Mouse (Mus musculus) kidney, embryonic 16.5 days (tissue): Measurements from ENCODE around the gene Nop9. TPM values are rescaled to one million over a fixed set of nuclear protein-coding genes. Genes with fewer than 3 reads are reported as not detected.
A peak's percentile ranks its signal among the peaks of the same experiment; 100 is the strongest.

ENCODE experiments used
- ATAC-seq: fragments of 200-750 bp; cut with Nextera tagmentation; 2 replicates; pipeline ENCODE4 v1.8.0; 2017; ENCODE audit warnings: moderate TSS enrichment; ENCODE audit not compliant: low FRiP score, low TSS enrichment
- H3K27ac ChIP-seq: fragments of 300-500 bp; sonication (generic); 2 replicates; pipeline ENCODE4 v1.5.1; 2014; ENCODE audit warnings: low read length
- H3K27me3 ChIP-seq: fragments of 300-500 bp; sonication (generic); 2 replicates; pipeline ENCODE4 v1.6.1; 2014; ENCODE audit warnings: low read length, control low read depth, mixed read lengths; ENCODE audit not compliant: insufficient read depth
- H3K36me3 ChIP-seq: fragments of 300-500 bp; sonication (generic); 2 replicates; pipeline ENCODE4 v1.6.1; 2014; ENCODE audit warnings: low read length, control low read depth, mixed read lengths; ENCODE audit not compliant: insufficient read depth
- H3K4me1 ChIP-seq: fragments of 300-500 bp; sonication (generic); 2 replicates; pipeline ENCODE4 v1.6.1; 2014; ENCODE audit warnings: low read length, control low read depth, mixed read lengths; ENCODE audit not compliant: insufficient read depth
- H3K4me2 ChIP-seq: fragments of 300-500 bp; sonication (generic); replicated peaks from 2 replicates; pipeline ENCODE4 v1.6.1; 2014; ENCODE audit warnings: low read depth, low read length
- H3K4me3 ChIP-seq: fragments of 300-500 bp; sonication (generic); 2 replicates; pipeline ENCODE4 v1.5.1; 2014; ENCODE audit warnings: mild to moderate bottlenecking, low read length
- H3K9ac ChIP-seq: fragments of 300-500 bp; sonication (generic); replicated peaks from 2 replicates; pipeline ENCODE4 v1.6.1; 2014; ENCODE audit warnings: low read length
- H3K9me3 ChIP-seq: fragments of 300-500 bp; sonication (generic); 2 replicates; pipeline ENCODE4 v1.6.1; 2016; ENCODE audit warnings: low read length, control low read depth
- WGBS: fragments of 180-500 bp; shearing (Covaris S2); extraction: QIAGEN DNeasy Blood & Tissue Kit; methylation state at CpG from one replicate; pipeline ENCODE4 v1.1.7; 2014; 5-methylcytosine and 5-hydroxymethylcytosine counted together
- polyA plus RNA-seq: library from polyadenylated mRNA; unstranded; fragments of >200 nt; fragmentation: Nextera tagmentation; extraction: Ambion mirVana; gene quantifications from 2 replicates; pipeline ENCODE4 v1.2.1, GENCODE M21; 2015

Nop9 gene
- polyA plus RNA-seq, 1 experiment from 2014 or later, result 41.9 TPM

DNA sequence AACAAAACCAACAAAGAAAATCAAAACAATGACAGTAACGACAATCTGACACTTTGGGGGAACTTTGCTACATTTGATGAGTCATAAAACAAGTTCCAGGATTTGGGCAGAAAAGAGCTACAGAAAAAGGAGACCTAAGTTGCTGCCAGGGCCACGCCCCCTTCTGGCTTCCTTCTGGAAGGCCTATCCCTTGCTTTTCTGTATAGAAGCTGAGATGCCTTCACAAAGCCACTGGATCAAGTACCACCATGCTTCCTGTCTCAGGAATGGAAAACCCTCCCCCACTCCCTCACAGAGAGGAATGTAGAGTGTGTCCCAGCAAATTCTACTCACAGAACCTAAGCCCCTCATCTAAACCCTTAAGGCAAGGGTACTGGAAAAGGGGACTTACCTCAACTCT is 48.5 kb downstream of the Nop9 start:
- Histone ChIP-seq H3K9me3 (no peaks in the 10 kb centered on the region), H3K9ac (no peak overlapping the region), H3K27me3 (no peaks in the 10 kb centered on the region), H3K27ac (no peak overlapping the region), H3K4me1 (no peaks in the 10 kb centered on the region), H3K4me2 (no peak overlapping the region), H3K36me3 (no peaks in the 10 kb centered on the region), H3K4me3 (no peak overlapping the region)
- no peak for ATAC-seq
- 72% methylated on average over 2 of the region's 2 CpGs for WGBS

DNA sequence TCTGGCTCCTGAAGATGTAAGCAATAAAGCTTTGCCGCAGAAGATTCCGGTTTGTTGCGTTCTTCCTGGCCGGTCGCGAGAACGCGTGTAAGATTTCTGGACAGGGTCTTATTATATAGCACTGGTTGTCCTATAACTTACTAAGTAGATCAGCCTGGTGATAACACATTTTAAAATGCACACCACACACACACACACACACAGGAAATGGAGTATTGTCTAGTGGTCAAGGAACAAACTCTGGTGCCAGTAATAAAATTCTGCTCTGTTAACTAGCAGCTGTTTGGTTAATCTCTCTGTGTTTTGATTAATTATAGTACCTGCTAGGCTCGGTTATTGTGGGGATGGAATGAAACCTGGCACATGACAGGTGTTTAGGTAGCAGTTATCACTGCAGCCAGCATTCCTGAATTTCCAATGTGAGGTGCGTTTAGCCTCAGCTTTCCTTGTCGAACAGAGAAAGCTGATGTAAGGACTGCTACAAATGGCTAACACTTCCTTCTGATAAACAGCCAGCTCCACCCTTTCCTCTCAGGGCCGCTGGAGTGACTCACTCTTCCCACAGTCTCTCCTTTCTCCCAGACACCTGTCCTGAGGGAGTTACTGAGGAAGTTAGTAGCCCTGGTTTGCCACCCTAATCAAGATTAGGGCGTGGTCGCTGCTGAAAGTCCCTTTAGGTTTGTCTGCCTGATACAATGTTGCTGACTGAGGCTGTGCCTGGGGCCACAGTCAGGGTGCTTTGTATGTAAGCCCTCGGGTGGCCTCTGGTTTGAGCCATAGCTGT is 50.1 kb downstream of the Nop9 start:
- Histone ChIP-seq H3K9me3 (no peaks in the 10 kb centered on the region), H3K27ac (peak overlapping the region; percentile 30; the same call in 1 of the 2 replicates), H3K9ac (no peak overlapping the region), H3K27me3 (no peaks in the 10 kb centered on the region), H3K4me3 (no peak overlapping the region), H3K36me3 (no peaks in the 10 kb centered on the region), H3K4me2 (no peak overlapping the region), H3K4me1 (no peaks in the 10 kb centered on the region)
- no peak for ATAC-seq
- 71% methylated on average over 15 of the region's 15 CpGs for WGBS

Other genes with a start within 250 kb of the Nop9 start
- 0.21 and 0.46 TPM in 2 replicates for gene Cpne6, start 235.2 kb upstream of the Nop9 start, polyA plus RNA-seq
- gene Nrl, start 220.7 kb upstream of the Nop9 start, polyA plus RNA-seq, result not detected in 2 replicates
- 64.2 and 66.0 TPM in 2 replicates for gene Pck2, start 205.4 kb upstream of the Nop9 start, polyA plus RNA-seq
- gene Dcaf11, start 185.7 kb upstream of the Nop9 start, polyA plus RNA-seq, result 117 TPM in 2 replicates
- 1.2 and 1.6 TPM in 2 replicates for gene A730061H03Rik, start 185.3 kb upstream of the Nop9 start, polyA plus RNA-seq
- gene Fitm1, start 170.1 kb upstream of the Nop9 start, polyA plus RNA-seq, result 4.5 and 4.6 TPM in 2 replicates
- gene Psme1, start 167.6 kb upstream of the Nop9 start, polyA plus RNA-seq, result 156 and 168 TPM in 2 replicates
- 9.3 and 9.5 TPM in 2 replicates for gene Emc9, start 160.4 kb upstream of the Nop9 start, polyA plus RNA-seq
- gene Psme2, start 154.6 kb upstream of the Nop9 start, polyA plus RNA-seq, result 207 and 226 TPM in 2 replicates
- 21.3 and 26.2 TPM in 2 replicates for gene Rnf31, start 154.0 kb upstream of the Nop9 start, polyA plus RNA-seq
- gene Irf9, start 142.1 kb upstream of the Nop9 start, polyA plus RNA-seq, result 16.8 and 17.7 TPM in 2 replicates
- gene Rec8, start 127.7 kb upstream of the Nop9 start, polyA plus RNA-seq, result 23.0 and 24.2 TPM in 2 replicates
- gene Ipo4, start 109.7 kb upstream of the Nop9 start, polyA plus RNA-seq, result 120 and 130 TPM in 2 replicates
- gene Gm49378, start 107.8 kb upstream of the Nop9 start, polyA plus RNA-seq, result 1.5 and 1.6 TPM in 2 replicates
- 137 and 139 TPM in 2 replicates for gene Tm9sf1, start 101.9 kb upstream of the Nop9 start, polyA plus RNA-seq
- gene Tssk4, start 95.5 kb upstream of the Nop9 start, polyA plus RNA-seq, result 1.1 and 1.3 TPM in 2 replicates
- 59.8 and 61.0 TPM in 2 replicates for gene Mdp1, start 85.2 kb upstream of the Nop9 start, polyA plus RNA-seq
- gene Gmpr2, start 73.8 kb upstream of the Nop9 start, polyA plus RNA-seq, result 74.1 and 74.2 TPM in 2 replicates
- 514 and 521 TPM in 2 replicates for gene Nedd8, start 73.6 kb upstream of the Nop9 start, polyA plus RNA-seq
- gene Tinf2, start 63.9 kb upstream of the Nop9 start, polyA plus RNA-seq, result 43.9 and 44.5 TPM in 2 replicates
- 2.9 and 3.0 TPM in 2 replicates for gene Tgm1, start 31.8 kb upstream of the Nop9 start, polyA plus RNA-seq
- 43.3 and 46.2 TPM in 2 replicates for gene Rabggta, start 23.4 kb upstream of the Nop9 start, polyA plus RNA-seq
- gene Dhrs1, start within 50 bp of the Nop9 start, polyA plus RNA-seq, result 112 and 119 TPM in 2 replicates
- 21.1 and 21.3 TPM in 2 replicates for gene Cideb, start 12.8 kb downstream of the Nop9 start, polyA plus RNA-seq
- 0.41 and 0.45 TPM in 2 replicates for gene Ltb4r2, start 15.7 kb downstream of the Nop9 start, polyA plus RNA-seq
- 0.54 and 0.92 TPM in 2 replicates for gene Ltb4r1, start 20.3 kb downstream of the Nop9 start, polyA plus RNA-seq
- 16.7 and 19.7 TPM in 2 replicates for gene Adcy4, start 38.4 kb downstream of the Nop9 start, polyA plus RNA-seq
- gene Ripk3, start 43.2 kb downstream of the Nop9 start, polyA plus RNA-seq, result 39.3 and 43.4 TPM in 2 replicates
- 38.2 and 38.7 TPM in 2 replicates for gene Nfatc4, start 77.5 kb downstream of the Nop9 start, polyA plus RNA-seq
- gene Nynrin, start 108.3 kb downstream of the Nop9 start, polyA plus RNA-seq, result 22.5 and 25.1 TPM in 2 replicates
- 0.42 and 0.74 TPM in 2 replicates for gene Cbln3, start 138.7 kb downstream of the Nop9 start, polyA plus RNA-seq
- gene Khnyn, start 139.3 kb downstream of the Nop9 start, polyA plus RNA-seq, result 18.7 and 19.3 TPM in 2 replicates
- 71.1 and 75.8 TPM in 2 replicates for gene Sdr39u1, start 154.6 kb downstream of the Nop9 start, polyA plus RNA-seq
- 2.0 and 2.3 TPM in 2 replicates for gene Cma1, start 199.0 kb downstream of the Nop9 start, polyA plus RNA-seq
- not detected in 2 replicates for gene Cma2, start 205.3 kb downstream of the Nop9 start, polyA plus RNA-seq